Mouse (Mus musculus) mature B cell (primary cell): ENCODE data around the gene Snap23.
"Not testable (repeated sequence)": the region's sequence is repeated elsewhere in the genome, so short reads cannot be mapped to it uniquely, and the experiment has no call there.

ENCODE experiments used
- in situ Hi-C: fragments of 300-500 bp; cut with MboI; formaldehyde crosslinking; loops from 2 replicates; pipeline ENCODE4 v1.14.3; 2019

Gene Snap23

GRCm38 (mm10) chr2:120566886-120567797, at the start of gene Snap23:
Snap23 (plus strand) TSS chr2:120567671.
- in situ Hi-C loops: no loop called here

GRCm38 (mm10) chr2:120518547-120519210, 48.8 kb upstream of the Snap23 start:
- in situ Hi-C loops: no loop called here

DNA sequence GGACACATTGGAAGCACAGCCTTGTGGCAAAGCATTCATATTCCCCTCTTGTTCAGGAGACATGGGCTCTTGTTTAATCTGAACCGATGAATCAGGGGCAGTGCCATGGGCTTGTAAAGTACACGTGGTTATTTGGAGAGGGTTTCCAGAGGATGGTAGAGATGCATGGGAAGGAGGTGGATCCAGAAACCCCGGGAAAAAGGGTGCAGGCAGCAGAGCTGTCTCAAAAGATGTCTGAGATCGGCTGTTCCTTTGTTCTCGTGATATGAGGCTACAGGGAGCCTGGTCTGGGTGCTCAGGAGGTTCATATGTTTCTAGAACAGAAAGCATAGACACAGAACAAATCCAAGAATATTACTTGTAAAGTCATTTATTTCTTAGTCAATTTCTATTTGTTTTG, 40.7 kb upstream of the Snap23 start:
- in situ Hi-C loops: no loop called here

- in situ Hi-C loops: no loop called here
Observed at GRCm38 (mm10) chr2:120529531-120529930, 37.9 kb upstream of the Snap23 start.

GRCm38 (mm10) chr2:120531223-120531622, 36.2 kb upstream of the Snap23 start:
- in situ Hi-C loops: no loop called here

DNA sequence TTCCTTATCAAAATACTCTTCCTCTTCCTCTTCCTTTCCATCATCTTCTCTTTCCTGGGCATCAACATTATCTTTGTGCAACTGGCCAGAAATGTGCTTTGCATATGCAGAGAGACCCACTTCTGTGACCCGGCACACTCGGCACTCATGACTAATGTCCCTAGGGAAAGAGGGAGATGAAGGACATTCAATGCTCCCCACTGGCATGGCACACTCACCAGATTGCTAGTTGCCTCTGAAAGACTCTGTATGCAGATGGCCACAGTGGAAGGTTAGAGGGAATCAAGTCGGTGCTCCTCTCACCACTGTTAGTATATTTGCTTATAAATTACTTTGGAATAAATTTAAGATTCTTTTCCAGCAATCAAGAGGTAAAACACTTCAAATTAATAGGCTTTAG, 28.1 kb upstream of the Snap23 start:
- in situ Hi-C loops: no loop called here

DNA sequence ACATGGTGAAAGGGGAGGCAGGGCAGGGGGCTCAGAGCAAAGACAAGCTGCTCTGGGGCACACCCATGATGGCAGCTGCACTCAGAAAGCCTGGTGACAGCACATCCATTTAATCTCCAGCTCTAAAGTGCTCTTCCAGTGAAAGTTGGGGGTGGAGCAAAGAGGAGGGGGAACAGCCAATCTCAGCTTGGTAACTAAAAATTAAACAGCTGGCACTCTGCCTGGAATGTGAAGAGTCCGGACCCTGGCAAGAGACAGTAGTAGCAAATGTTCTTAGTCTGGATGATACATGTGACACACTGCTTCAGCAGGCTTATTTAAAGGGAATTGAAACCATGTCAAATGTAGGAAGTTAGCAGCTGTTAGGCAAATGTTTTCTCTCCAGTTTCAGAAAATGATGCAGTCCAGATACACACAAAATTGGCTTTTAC, 27.7 kb upstream of the Snap23 start:
- in situ Hi-C loops: no loop called here

GRCm38 (mm10) chr2:120544732-120545131, 22.7 kb upstream of the Snap23 start:
- in situ Hi-C loops: no loop called here

DNA sequence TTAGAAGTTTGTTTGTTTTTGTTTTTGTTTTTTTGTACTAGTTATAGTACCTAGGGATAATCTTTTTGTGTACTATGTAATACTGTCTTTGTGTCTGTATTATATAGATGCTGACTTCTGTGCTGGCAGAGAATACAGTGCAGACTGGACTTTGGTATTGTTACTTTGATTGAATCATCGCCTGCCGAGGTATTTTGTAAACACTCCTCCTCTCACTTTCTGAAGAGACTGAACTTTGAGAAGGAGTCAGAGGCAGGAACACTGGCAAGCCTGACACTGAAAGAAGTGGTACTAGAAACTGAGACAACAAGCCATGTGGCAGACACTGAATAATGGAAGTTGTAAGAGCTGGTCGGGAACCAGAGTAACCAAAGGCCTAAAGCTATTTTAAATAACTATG, 10.6 kb upstream of the Snap23 start:
- in situ Hi-C loops: no loop called here

DNA sequence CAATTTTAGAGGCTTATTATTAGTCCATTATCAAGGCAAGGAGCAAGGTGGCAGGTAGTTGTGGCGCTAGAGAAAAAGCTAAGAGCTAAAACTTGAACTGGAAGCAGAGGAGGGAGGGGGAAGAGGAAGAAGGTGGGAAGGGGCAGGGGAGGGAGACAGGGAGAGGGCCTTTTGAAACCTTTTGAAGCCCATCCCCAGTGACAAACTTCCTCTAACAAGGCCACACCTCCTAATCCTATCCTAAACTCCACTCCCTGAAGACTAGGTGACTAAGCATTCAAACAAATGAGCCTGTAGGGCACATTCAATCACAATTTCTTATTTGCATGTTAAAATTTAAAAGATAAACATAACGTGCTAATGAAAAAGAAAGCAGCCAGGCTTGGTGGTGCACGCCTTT, 8.7 kb upstream of the Snap23 start:
- in situ Hi-C loops: no loop called here

GRCm38 (mm10) chr2:120561524-120561923, 5.9 kb upstream of the Snap23 start:
- in situ Hi-C loops: no loop called here

- in situ Hi-C loops: no loop called here
Observed at GRCm38 (mm10) chr2:120562859-120563234, 4.6 kb upstream of the Snap23 start.

- in situ Hi-C loops: no loop called here
Observed at GRCm38 (mm10) chr2:120563235-120563990, 4.1 kb upstream of the Snap23 start, which contains the start of gene Zfp106. Zfp106 (minus strand) TSS chr2:120563843.

GRCm38 (mm10) chr2:120564548-120565188, 2.8 kb upstream of the Snap23 start:
- in situ Hi-C loops: not testable (repeated sequence)

- in situ Hi-C loops: no loop called here
Observed at GRCm38 (mm10) chr2:120565363-120565762, 2.1 kb upstream of the Snap23 start.

- in situ Hi-C loops: no loop called here
Observed at GRCm38 (mm10) chr2:120567798-120568320, 388 bp downstream of the Snap23 start.

DNA sequence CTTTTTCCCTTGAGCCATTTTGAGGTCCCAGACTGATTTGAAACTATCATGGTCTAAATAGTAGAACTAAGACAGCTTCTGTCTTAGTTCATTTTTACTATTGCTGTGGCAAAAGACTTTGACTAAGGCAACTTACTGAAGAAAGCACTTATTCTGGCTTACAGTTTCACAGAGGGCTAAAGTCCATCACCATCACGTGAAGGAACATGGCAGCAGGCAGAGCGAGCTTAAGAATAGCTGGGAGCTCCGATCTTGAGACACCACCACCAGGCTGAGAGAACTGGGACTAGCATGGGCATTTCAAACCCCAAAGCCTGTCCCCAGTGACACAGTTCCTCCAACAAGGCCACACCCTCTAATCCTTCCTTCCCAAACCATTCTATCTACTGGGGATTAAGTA, 3.6 kb downstream of the Snap23 start:
- in situ Hi-C loops: no loop called here

DNA sequence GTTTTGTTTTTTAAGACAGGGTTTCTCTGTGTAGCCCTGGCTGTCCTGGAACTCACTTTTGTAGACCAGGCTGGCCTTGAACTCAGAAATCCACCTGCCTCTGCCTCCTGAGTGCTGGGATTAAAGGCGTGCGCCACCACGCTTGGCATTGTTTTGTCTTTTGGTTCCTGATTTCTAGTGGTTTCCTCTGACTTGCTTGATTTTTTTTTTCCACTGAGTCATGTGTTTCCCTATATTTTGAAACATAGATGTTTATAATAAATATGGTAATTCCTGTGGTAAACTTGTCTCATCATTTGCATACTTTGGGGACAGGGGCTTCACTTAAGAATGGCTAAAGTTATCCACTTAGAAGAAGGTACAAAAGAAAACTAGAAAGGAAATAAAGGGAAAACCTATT, 4.7 kb downstream of the Snap23 start:
- in situ Hi-C loops: not testable (repeated sequence)

GRCm38 (mm10) chr2:120575121-120575520, 7.7 kb downstream of the Snap23 start:
- in situ Hi-C loops: no loop called here

GRCm38 (mm10) chr2:120575978-120576377, 8.5 kb downstream of the Snap23 start:
- in situ Hi-C loops: no loop called here

GRCm38 (mm10) chr2:120577799-120578198, 10.3 kb downstream of the Snap23 start:
- in situ Hi-C loops: no loop called here

DNA sequence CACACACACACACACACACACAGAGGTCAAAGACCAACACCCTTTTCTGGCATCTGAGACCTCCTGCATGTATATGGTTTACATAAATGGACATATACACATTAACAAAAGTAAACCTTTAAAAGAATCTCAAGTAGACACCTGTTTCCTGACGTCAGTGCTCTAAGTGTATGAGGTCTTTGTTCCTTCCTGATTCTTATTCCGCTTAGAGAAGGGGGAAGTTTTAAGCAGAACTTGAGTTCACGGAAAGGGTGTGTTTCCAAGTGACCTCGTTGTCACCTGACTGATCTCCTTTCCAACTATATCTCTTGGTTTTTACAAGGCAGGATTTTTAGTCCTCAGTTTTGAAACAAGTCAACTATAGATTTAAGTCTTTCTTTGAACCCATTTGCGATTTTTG, 10.8 kb downstream of the Snap23 start:
- in situ Hi-C loops: no loop called here
